Mouse (Mus musculus) gastrocnemius, adult 18-20 months (tissue): Measurements from ENCODE around the gene Aldh2. TPM values are rescaled to one million over a fixed set of nuclear protein-coding genes. Genes with fewer than 3 reads are reported as not detected.

Experiments used
- DNase-seq: peaks from one replicate; pipeline ENCODE4 v3.0.0; 2021; ENCODE audit warnings: low spot score
- total RNA-seq, 2 experiments: library from RNA; stranded (reverse); gene quantifications; 2 replicates each; pipeline ENCODE4 v1.2.3; 2021

The Aldh2 gene
- total RNA-seq, 2 experiments from 2014 or later = 172 to 203 TPM

DNA sequence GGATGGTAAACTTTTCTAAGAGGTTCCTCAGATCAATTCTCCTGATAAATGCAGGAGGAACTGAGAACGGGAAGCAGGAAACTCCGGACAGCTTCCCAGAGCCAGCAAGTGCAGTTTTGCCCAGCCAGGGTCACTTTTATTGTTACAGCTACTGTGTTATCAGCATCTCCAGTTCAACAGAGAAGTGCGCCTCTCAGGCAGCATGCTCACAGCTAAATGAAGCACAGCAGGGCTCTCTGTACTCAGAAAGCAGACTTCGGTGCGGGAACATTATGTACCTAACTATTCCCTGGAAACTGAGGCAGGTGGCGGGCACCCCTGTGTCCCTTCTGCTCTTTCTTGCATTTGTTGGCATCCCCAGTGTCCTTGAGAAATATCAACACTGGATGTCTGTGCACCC, 2.6 kb upstream of the Aldh2 start:
- DNase-seq = no peak

DNA sequence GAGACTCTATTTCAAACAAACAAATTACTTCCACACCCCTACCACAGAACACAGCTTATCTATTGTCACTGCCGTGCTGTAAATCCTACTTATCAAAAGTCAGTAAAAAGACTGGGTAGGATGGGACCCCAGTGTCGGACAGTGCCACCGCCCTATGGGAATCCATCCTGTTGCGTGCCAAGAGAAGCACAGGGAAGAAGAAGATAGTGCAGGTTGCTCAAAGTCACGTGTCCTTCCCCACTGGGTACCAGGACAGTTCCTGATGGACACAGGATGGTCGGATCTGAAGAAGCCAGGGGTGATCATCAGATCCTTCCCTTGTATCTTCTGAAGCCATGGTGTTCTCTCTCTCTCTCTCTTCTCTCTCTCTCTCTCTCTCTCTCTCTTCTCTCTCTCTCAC, 2.1 kb upstream of the Aldh2 start:
- no peak for DNase-seq

DNA sequence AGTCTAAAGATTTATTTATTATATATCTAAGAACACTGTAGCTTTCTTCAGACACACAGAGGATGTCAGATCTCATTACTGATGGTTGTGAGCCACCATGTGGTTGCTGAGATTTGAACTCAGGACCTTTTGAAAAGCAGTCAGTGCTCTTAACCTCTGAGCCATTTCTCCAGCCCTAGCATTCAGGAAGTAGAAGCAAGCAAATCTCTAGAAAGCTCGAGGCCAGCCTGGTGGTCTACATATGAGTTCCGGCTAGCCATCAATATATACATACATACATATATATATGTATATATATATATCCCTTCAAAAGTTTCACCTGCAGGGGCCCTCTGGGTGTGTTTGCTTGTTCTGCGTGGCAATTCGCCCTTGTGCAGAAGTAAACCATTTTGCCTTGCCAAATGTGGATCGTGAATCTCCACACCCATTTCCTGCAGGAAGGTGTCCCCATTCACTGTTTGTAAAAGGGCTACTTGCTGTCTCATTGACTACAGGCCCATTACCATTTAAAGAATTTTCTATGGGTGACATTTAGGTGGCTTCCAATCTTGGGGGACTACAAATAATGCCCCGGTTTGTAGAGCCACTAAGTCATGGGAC, 1.2 kb upstream of the Aldh2 start:
- DNase-seq = no peak

DNA sequence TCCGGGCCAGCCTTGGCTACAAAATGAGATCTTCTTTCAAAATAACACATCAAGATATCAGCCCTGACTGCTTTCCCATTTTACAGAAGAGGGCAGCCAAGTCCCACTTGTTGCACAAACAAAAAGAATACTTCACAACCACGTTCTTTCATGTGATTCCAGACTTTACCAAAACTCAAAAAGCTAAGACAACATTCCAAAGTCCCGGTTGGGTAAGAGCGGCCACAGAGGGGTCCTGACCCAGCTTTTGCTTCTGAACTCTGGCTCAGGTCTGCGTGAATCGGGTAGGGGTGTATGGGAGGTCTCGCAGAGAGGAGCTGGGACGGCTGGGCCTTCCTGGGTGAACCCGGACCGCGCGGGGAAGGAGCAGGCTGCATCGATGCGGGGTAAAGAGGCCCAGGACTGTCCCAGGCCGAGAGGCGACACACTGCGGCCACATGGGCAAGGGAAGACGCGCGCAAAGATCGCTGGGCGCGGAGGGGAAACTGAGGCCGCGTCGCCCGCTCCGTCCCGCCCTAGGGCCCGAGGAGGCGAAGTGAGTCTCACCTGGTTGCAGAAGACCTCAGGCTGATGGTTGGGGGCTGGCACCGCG, 712 bp downstream of the Aldh2 start:
- peak; percentile 27 for DNase-seq

DNA sequence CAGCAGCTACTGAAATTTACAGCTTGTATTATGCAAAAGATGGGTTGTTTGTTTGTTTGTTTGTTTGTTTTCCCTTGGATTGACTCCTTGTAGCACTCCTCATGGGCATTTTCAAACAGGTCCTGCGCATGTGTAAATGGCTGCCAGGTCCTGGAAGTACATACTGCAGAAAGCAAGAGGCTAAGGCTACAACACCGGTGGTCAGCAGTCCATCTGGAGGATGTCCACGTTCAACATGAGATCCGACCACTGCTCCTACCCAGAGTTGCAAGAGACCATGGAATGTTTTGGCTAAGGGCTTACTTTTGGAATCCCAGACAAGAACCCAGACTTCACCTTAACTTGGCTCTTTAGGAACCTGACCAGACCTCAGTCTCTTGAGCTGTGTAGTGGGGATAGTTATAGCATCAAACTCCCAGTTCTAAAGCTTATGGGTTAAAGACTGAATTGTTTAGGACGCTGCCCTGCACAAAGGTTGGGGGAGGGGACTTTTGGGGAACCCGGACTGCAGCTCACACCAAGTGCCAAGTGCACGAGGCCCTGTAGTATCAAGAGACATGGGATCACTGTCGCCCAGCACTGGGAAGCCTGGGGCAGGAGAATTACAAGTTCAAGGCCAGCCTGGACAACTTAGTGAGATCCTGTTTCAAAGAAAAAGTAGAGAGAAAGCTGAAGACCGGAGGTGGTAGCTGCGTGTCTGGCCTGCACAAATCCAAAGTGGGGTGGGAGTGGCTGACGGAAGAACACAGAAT, 1.4 kb downstream of the Aldh2 start:
- DNase-seq = no peak

DNA sequence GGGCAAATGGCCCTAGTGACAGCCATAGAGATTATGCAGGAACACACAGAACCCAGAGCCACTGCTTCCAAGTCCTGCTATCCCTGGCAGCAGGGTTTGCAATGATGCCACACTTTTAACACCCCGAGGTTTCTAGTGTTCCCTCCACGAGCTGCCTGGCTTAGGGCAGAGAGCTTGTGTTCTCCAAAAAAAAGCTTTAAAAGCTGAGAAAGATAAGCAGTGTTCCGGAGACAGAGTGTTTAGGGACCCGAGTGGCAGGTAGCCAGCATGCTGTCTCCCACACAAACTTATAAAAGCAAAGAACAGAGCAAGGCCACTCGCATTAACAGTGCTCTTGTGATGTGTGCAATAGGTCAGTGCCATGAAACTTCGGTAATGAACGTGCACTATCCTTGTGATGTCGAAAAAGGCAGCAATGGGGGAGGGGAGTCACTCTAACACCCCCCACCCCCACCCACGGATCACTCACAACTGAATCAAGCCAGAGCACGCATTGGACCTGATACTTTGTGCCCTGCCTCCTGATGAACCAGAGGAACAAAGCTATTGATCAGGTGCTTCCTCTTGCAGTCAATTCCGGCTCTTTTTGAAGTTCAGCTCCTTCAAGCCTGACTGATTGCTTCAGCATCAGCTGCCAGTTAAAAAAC, 2.1 kb downstream of the Aldh2 start:
- DNase-seq = no peak

DNA sequence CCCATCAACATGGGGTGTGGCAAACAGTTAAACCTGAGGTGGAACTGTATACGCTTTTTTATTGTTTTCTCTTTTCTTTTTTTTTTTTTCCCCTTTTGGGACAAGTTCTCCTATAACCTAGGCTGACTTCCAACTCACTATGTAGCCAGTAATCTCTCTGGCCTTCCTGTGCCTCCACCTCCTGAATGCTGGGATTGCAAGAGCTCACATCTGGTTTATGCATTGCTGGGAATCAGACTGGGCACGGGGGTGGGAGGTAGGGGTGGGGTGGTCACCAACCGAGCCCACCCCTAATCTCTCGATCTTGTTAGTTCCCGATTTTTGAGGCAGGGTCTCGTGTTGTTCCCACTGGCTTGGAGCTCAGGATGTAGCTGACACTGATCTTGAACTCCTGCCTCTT, 3.7 kb downstream of the Aldh2 start:
- DNase-seq = no peak

DNA sequence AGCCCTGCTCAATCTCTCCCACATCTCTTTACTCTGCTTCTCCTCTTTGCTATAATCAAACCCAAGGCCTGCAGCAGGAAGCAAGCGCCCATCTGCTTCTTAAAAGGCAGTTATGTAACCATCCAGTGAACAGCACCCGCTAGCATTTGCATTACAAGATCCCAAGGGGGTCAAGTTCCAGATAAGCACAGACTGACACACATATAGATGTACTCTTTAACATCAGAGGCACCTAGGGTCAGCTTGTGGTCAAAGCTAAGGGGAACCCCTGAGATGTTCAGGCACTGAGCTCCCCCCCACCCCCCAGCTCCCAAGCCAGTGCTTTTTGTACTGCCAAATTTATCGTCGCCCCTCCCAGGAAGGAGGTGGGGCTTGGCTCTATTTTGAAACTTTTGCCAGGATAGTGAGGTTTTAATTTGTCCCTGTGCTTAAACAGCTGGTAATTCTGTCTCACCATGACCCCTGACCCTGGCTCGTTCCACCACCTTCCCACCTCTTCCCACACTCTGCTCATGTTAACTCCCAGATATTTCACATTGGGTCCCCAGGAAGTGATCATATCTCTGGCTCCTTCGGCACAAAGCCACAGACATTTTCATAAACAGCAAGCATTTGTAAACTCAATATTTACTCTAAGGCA, 7.1 kb downstream of the Aldh2 start:
- peak; percentile 64 for DNase-seq

DNA sequence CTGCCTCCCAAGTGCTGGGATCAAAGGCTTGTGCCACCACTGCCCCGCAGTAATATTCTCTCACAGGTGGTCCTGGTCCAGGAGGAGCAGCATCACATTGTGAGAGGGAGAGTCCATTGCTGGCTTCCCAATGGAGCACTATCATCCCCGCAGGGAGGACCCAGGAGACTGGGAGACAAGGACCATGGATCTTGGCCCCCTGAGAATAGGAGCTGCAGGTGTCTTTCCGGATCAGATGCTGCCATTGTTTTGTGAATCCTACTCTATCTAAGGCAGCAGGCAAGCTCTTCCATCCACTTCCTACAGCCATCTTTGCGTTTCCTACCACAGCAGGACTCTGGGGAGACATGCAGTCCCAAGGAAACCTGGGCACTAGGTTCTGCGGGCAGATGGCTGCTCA, 7.9 kb downstream of the Aldh2 start:
- DNase-seq = no peak

DNA sequence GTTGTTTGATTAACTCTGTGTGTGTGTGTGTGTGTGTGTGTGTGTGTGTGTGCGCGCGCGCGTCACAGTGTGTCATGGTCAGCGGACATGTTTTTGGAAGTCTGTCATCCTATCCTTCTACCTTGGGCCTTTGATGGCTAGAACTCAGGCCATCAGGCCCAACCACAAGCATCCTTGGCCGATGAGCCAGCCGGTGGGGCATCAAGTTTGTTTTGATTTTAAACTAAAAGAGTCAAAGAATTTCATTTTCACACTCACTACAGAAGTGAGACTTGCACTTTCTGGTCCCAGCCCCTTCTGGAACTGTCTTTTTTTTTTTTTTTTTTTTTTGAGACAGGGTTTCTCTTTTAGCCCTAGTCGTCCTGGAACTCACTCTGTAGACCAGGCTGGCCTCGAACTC, 8.6 kb downstream of the Aldh2 start:
- DNase-seq = no peak

DNA sequence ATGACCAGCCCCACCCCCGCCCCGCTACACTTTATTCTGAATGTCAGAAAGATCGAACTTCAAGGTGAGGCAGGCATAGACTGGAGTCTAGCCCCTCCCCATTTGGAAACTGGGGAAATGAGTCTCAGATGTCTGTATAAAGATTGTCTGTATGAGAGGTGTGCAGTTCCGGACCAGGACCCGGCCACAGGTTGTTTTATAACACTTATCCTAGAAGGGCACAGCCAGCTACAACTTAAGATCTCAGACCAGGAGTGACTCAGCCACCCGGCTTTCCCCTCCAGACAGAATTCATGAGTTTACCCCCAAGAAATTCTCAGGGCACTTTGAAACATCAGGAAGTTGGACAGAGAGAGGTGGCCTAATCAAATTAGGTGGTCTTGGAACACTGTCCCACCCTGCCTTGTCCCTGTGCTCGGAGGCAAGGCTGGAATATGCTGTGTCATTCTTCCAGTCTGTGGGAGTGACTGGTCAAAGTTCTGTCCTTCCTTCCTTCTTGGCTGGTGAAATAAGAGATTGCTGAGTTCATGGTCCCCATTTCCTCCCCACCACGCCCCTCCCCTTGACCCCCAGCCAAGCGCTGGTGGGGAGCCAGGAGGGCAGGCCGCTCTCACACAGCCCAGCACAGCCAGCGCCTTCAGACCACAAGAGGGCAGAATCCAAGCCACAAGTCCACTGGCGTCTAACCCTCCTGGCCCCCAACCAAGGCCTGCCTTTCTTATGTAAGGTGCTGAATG, 9.7 kb downstream of the Aldh2 start:
- peak; percentile 97 for DNase-seq

DNA sequence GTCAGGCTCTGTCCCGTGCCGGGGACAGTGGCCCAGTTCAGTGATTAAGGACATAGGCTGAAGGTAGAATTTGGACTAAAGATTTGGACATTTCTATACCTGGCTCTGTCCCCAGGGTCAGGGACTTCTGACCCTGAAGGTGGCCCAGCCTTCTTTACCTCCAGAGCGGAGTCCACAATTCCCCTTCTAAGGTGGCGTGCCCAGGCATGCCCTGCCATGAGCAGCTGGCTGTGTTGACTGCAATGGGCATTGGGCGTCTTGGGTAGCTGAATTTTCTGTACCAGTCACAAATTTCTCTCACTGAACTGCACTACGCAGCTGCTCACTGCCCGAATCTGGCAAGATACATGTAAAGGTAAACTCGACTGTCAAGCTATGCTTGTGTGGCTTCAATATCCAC, 11.7 kb downstream of the Aldh2 start:
- no peak for DNase-seq

DNA sequence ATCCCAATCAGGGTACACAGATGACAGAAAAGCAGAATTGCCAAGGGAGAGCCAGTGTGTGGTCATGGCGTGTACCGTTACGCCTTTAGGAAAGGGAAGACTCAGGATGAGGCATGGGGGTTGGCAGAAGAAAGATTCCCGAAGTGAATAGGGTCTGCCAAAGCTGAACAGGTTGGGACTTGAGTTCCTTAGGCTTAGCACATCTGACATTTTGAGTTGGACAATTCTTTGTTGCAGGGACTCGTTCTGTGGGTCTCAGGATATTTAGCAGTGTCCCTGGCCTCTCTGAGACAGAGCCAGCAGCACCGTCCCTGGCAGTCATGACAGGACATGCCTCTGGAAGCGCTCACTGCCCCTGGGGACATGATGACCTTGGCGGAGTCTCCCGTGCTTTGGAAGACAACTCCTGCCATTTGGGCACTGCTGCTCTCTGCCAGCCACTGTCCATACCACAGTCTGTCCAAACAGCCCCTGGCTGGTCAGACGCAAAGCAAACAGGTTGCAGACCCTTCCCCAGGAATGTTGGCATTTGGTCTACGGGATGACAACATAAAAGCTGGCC, 16.6 kb downstream of the Aldh2 start:
- peak; percentile 81 for DNase-seq

DNA sequence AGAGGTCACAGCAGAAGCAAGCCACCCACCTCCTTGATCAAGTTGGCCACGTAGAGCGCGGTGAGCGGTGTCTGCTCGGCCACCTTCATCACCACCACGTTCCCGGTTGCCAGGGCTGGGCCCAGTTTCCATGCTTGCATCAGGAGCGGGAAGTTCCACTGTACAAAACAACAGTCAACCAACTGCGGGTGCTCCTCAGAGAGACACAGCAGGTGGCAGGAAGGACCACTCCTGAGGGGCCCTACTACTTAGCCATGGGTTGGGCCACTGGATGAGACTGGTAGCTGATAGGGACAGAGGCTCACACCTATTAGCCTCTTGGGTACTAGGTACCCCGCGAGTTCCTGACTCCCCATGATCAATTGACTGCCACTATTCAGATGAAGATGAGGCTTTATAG, 17.8 kb downstream of the Aldh2 start:
- DNase-seq = no peak

DNA sequence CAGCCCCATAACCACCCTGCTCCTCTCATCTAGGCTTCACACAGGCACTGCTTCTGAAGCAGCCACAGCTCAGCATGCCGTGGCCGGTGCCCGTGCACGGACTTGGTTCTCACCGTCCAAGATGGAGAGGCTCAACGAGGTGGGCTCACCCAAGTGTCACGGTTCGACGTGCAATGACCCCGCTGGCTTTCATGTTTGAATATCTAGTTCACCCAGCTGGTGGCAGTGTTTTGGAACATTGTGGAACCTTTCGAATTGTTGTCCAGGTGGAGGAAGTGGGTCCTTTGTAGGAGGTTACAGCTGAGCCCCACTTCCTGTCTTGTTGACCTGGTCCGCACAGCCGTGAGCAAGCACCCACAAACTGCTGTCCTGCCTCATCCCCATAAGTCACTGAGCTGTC, 19.5 kb downstream of the Aldh2 start:
- DNase-seq = no peak

DNA sequence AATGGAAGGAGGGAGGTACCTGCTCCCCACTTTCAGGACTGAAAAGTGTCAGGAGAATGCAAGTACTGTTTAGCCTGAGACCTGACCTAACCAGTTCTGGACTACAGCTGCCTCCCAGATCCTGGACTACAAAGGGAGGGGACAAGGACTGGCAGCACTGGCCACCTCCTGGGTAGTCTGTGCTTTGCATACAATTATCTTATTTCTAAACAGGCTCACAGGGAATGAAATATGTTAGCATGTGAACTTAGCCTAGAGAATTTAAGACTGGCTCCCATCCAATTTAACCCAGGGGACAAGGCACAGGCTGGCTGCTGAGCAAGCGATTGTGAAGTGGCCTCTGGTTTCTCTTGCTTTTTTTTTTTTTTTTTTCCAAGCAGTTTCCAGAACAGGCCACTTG, 22.8 kb downstream of the Aldh2 start:
- DNase-seq = no peak

DNA sequence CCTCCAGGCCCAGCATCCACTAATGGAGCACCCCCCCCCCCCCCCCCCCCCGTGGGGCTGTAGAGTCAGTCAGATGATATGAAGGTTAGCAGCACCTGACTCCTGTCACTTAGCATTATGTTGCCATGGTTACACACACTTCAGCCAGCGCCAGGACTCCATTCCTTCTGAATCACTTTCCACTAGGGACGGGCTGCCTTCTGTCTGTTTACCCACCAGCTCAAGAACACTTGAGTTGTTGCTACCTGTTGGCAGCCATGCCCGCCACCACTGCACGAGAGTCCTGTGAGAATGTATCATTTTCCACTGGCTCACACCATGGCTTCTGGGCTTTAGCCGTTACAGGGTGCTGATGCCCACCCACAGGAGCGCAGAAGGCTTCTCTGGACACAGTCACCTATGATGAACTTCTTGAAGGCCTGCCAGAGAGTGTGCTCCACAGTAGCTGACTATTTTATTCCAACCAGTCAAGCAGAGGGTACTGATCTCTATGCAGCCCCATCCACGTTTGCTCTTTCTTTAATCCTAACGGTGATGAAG, 23.7 kb downstream of the Aldh2 start:
- no peak for DNase-seq

DNA sequence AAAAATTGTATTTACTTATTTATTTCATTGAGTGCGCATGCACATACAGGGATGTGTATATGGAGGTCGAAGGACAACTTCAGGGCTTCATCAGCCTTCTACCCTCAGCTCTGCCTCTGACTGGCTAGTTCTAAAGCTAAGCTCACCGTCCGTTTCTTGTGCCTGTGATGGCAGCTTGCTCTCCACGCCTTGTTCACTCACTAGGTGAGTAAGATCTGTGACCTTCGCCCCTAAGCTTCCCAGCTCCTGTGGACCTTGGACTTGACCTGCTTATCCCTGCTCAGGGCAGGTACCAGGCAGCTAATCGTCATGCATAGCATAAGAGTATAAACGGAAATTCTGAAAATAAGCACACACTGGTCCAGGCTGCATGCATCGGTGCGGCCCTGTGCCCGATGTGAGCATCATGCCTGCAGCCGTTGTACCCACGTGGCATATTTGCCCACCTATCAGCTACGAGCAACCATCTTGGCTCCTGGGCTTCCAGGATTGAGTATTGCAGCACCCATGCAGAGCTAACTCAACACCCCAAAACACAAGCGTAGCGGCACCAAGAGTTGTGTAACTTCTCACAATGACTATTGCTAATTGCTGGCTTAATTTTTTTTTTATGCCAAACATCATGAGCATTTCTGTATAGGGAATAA, 27.5 kb downstream of the Aldh2 start:
- DNase-seq = no peak

DNA sequence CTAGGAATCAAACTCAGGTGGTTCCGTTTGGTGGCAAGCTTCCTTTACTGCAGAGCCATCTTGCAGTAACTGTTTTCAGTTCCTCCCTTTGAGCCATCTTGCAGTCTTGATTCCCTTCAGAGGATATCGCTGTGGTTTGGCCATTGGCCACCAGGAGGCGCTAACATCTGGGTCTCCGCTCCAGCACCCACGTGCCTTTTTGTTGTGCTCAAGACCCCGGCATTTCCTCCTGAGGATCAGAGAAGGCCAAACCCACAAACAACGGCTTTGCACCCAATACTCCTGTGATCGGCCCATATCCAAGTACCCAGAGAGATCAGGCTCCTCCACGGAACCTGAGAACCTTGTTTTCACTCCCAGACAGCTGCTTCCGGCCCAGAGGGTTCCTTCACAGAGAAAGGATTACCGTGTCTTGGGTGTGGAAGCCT, 29.1 kb downstream of the Aldh2 start:
- peak; percentile 90 for DNase-seq

DNA sequence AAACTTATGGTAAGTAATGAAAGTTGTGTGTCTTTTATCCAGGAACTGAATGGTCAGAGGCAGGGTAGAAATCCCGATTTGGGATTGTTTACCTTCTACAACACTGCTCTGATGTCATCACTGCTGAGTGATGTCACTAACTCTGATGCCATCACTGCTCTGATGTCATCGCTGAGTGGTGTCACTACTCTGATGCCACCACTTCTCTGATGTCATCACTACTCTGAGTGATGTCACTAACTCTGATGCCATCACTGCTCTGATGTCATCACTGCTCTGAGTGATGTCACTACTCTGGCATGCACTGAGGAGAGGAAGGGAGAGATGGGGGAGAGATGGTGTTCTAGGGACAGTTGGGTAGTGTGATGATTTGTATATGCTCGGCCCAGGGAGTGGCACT, 31.2 kb downstream of the Aldh2 start:
- no peak for DNase-seq
